Mouse (Mus musculus) limb, embryonic 14.5 days (tissue): Measurements from ENCODE around the gene Tmcc3. TPM values are rescaled to one million over a fixed set of nuclear protein-coding genes. Genes with fewer than 3 reads are reported as not detected.

Experiments used
- ATAC-seq: fragments of 200-750 bp; cut with Nextera tagmentation; 2 replicates; pipeline ENCODE4 v1.8.0; 2017; ENCODE audit warnings: low read depth, moderate number of reproducible peaks, moderate TSS enrichment; ENCODE audit not compliant: low FRiP score
- DNase-seq: peaks from one replicate; pipeline ENCODE4 v3.0.0-alpha.2; 2015; ENCODE audit warnings: low spot score
- H3K27ac ChIP-seq: fragments of 300-500 bp; sonication (generic); replicated peaks from 2 replicates; pipeline ENCODE4 v1.5.1; 2014; ENCODE audit warnings: low read depth, mild to moderate bottlenecking, low read length, moderate library complexity, mixed read lengths
- H3K27me3 ChIP-seq: fragments of 300-500 bp; sonication (generic); 2 replicates; pipeline ENCODE4 v1.6.1; 2014; ENCODE audit warnings: low read length, mixed read lengths; ENCODE audit not compliant: control insufficient read depth, insufficient read depth
- H3K36me3 ChIP-seq: fragments of 300-500 bp; sonication (generic); 2 replicates; pipeline ENCODE4 v1.6.1; 2014; ENCODE audit warnings: mild to moderate bottlenecking, low read length, moderate library complexity, mixed read lengths; ENCODE audit not compliant: control insufficient read depth, insufficient read depth
- H3K4me1 ChIP-seq: fragments of 300-500 bp; sonication (generic); 2 replicates; pipeline ENCODE4 v1.6.1; 2014; ENCODE audit warnings: antibody characterized with exemption, low read length, mixed read lengths; ENCODE audit not compliant: control insufficient read depth, insufficient read depth
- H3K4me2 ChIP-seq: fragments of 300-500 bp; sonication (generic); replicated peaks from 2 replicates; pipeline ENCODE4 v1.6.1; 2014; ENCODE audit warnings: low read depth, mild to moderate bottlenecking, low read length, moderate library complexity; ENCODE audit not compliant: severe bottlenecking
- H3K4me3 ChIP-seq: fragments of 300-500 bp; sonication (generic); replicated peaks from 2 replicates; pipeline ENCODE4 v1.5.1; 2014; ENCODE audit warnings: low read length
- H3K9ac ChIP-seq: fragments of 300-500 bp; sonication (generic); 2 replicates; pipeline ENCODE4 v1.6.1; 2014; ENCODE audit warnings: mild to moderate bottlenecking, low read depth, low read length, moderate library complexity; ENCODE audit not compliant: severe bottlenecking
- H3K9me3 ChIP-seq: fragments of 300-500 bp; sonication (generic); 2 replicates; pipeline ENCODE4 v1.6.1; 2016; ENCODE audit warnings: low read length; ENCODE audit not compliant: control insufficient read depth
- POLR2A ChIP-seq: fragments of 200-500 bp; IDR thresholded peaks from 2 replicates; pipeline ENCODE4 v1.8.0; 2012; ENCODE audit warnings: inconsistent platforms, mild to moderate bottlenecking, moderate library complexity, borderline replicate concordance; ENCODE audit not compliant: insufficient read depth, insufficient read length; ENCODE audit errors: extremely low read depth
- WGBS: fragments of 180-500 bp; shearing (Covaris S2); extraction: QIAGEN DNeasy Blood & Tissue Kit; methylation state at CpG from one replicate; pipeline ENCODE4 v1.1.7; 2014; 5-methylcytosine and 5-hydroxymethylcytosine counted together
- polyA plus RNA-seq, 2 experiments: library from polyadenylated mRNA; depleted of rRNA in 1 of 2; stranded (reverse) in 1 of 2; unstranded in 1 of 2; fragments of >200 nt; fragmentation: Nextera tagmentation in 1 of 2; extraction: Ambion mirVana in 1 of 2; gene quantifications; 2 replicates each; pipeline versions ENCODE4 v1.2.1 to v1.2.3; 2012 to 2014

The Tmcc3 gene
- polyA plus RNA-seq, 2 experiments: 10.5 to 18.2 TPM

GRCm38 (mm10) chr10:94474185-94474584 lies 162.4 kb downstream of the Tmcc3 start:
- Histone ChIP-seq H3K27me3 (no peaks in the 10 kb centered on the region), H3K9ac (no peak overlapping the region), H3K4me1 (no peaks in the 10 kb centered on the region), H3K9me3 (no peaks in the 10 kb centered on the region), H3K4me3 (no peak overlapping the region), H3K27ac (no peak overlapping the region), H3K4me2 (no peak overlapping the region), H3K36me3 (no peaks in the 10 kb centered on the region)
- ATAC-seq (no peak), DNase-seq (no peak)
- WGBS: 83% methylated on average over 5 of the region's 5 CpGs
- no peak for TF ChIP-seq POLR2A

DNA sequence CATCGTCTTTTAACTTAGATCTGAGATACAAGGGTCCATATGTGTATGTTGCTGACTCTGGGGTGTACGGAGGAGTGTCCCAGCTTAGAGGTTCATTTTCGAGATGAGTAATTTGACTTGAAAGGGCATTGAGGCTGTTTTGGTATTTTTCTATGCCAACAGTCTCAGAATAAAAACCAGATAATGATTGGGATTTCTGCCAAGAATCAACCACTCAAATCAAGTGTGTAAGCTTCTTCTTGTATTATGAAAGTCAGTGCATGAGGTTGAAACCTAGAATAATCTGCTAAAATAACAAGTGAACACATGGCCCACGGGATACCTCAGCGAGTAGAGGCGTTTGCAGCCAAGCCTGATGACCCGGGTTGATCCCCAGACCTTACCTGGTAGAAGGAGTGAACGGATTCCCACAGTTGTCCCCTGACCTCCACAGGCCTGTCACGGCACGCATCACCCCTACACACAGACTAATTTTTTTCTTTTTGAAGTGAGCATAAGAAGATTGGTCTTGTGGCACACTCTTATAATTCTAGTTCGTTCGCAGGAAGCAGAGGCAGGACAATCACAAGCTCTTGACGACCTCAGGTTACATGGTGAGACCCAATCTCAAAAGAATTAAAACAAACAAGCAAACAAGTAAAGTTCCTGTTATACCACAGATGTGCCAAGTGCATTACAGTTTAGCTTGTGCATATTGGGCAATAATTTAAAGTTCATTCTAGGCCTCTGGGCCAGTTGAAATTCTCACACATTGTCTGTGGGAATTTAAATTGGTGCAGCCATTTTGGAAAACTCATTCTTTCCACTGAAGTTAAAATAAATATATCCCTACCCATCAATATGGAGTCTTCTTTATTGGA lies 165.8 kb downstream of the Tmcc3 start:
- no peaks in the 10 kb centered on the region for H3K36me3 ChIP-seq
- no peaks in the 10 kb centered on the region for H3K4me1 ChIP-seq
- TF ChIP-seq POLR2A: no peak
- no peak overlapping the region for H3K27ac ChIP-seq
- 88% methylated on average over 13 of the region's 13 CpGs for WGBS
- no peak overlapping the region for H3K9ac ChIP-seq
- H3K27me3 ChIP-seq: no peaks in the 10 kb centered on the region
- ATAC-seq (no peak), DNase-seq (no peak)
- H3K4me2 ChIP-seq: no peak overlapping the region
- no peaks in the 10 kb centered on the region for H3K9me3 ChIP-seq
- H3K4me3 ChIP-seq: no peak overlapping the region

GRCm38 (mm10) chr10:94479646-94480045 lies 167.9 kb downstream of the Tmcc3 start:
- Histone ChIP-seq H3K4me3 (no peak overlapping the region), H3K4me2 (no peak overlapping the region), H3K27ac (no peak overlapping the region), H3K9ac (no peak overlapping the region), H3K9me3 (no peaks in the 10 kb centered on the region), H3K4me1 (no peaks in the 10 kb centered on the region), H3K36me3 (no peaks in the 10 kb centered on the region), H3K27me3 (no peaks in the 10 kb centered on the region)
- TF ChIP-seq POLR2A: no peak
- DNase-seq (no peak), ATAC-seq (no peak)
- WGBS: 83% methylated on average over 13 of the region's 13 CpGs

DNA sequence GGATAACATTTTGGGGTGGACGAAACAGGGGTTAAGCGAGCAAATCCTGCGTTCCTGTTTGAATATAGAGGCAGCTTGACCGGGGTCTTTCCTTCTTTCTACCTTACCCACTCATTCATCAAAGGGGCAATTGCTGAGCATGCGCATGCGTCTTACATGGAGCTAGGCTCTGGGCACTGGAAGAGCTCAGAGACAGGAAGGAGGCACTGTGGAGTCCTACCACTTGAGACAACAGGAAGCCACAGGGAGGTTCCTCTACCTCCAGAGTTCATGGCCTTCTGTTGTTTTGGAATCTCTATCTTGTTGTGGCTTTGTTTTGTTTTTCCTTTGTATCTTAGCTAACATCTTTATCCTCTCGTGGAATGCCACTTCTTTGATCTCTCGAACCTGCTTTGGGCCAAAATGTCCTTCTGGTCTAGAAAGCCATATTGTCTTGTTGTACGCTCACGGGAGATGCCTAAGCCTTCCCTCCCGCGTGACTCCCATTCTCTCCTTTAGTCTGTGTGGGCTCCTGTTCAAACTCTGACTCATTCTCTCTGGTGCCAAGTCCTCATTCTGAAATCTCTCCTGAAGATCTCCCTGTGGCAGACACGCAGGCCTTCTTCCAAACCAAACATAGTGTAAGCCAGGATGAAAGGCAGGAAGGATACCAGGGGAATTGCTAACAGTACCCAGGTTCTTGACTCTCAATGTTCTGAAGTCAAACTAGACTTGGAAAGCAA lies 168.8 kb downstream of the Tmcc3 start:
- peak; percentile 53 for DNase-seq
- TF ChIP-seq POLR2A: no peak

DNA sequence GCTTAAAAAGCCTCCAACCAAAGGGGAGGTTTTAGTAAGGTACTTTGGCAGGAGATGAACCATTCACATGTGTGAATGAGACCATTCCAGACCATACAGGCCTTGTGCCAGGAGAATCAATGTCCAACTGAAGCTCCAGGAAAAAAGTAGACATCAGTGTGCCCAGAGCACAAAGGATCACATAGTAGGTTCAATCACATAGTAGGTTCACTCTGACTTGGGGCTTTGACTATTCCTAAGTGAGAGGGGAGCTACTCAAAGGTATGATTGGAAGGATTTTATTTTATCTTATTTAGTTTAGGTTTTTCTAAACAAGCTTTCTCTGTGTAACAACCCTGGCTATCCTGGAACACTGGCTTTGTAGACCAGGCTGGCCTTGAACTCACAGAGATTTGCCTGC lies 169.9 kb downstream of the Tmcc3 start:
- H3K9ac ChIP-seq: no peak overlapping the region
- H3K4me1 ChIP-seq: no peaks in the 10 kb centered on the region
- H3K4me2 ChIP-seq: no peak overlapping the region
- H3K4me3 ChIP-seq: no peak overlapping the region
- ATAC-seq: no peak
- no peak for TF ChIP-seq POLR2A
- H3K27ac ChIP-seq: no peak overlapping the region
- H3K27me3 ChIP-seq: no peaks in the 10 kb centered on the region
- H3K36me3 ChIP-seq: no peaks in the 10 kb centered on the region
- no peaks in the 10 kb centered on the region for H3K9me3 ChIP-seq
- no peak for DNase-seq

More for the DNA sequence above, 168.8 kb downstream of the Tmcc3 start:
- H3K36me3 ChIP-seq: no peaks in the 10 kb centered on the region
- H3K9me3 ChIP-seq: no peaks in the 10 kb centered on the region
- H3K4me3 ChIP-seq: no peak overlapping the region
- no peak for ATAC-seq
- no peak overlapping the region for H3K27ac ChIP-seq
- WGBS: 87% methylated on average over 13 of the region's 13 CpGs
- H3K4me2 ChIP-seq: no peak overlapping the region
- no peak overlapping the region for H3K9ac ChIP-seq
- H3K4me1 ChIP-seq: no peaks in the 10 kb centered on the region
- no peaks in the 10 kb centered on the region for H3K27me3 ChIP-seq
